Mouse (Mus musculus) cortical plate, adult 2 months (tissue): ENCODE results near the gene Adam15. TPM values are rescaled to one million over a fixed set of nuclear protein-coding genes. Genes with fewer than 3 reads are reported as not detected.

Source experiments
- H3K27ac ChIP-seq: fragments of 200-500 bp; 2 replicates; pipeline ENCODE4 v1.5.1; 2012; ENCODE audit warnings: low read length, control low read depth, inconsistent platforms; ENCODE audit not compliant: insufficient read depth
- H3K4me1 ChIP-seq: fragments of 200-500 bp; 2 replicates; pipeline ENCODE4 v1.6.1; 2011; ENCODE audit warnings: low read length; ENCODE audit not compliant: control insufficient read depth, insufficient read depth
- H3K4me3 ChIP-seq: fragments of 200-500 bp; 2 replicates; pipeline ENCODE4 v1.5.1; 2011; ENCODE audit warnings: mild to moderate bottlenecking, low read length, control low read depth; ENCODE audit not compliant: insufficient read depth
- CTCF ChIP-seq: fragments of 200-500 bp; IDR thresholded peaks from 2 replicates; pipeline ENCODE4 v1.5.1; 2011; ENCODE audit warnings: mild to moderate bottlenecking, control low read depth, low read length; ENCODE audit not compliant: insufficient read depth; ENCODE audit errors: extremely low read depth
- POLR2A ChIP-seq: fragments of 200-500 bp; IDR thresholded peaks from 2 replicates; pipeline ENCODE4 v1.6.1; 2011; ENCODE audit warnings: mild to moderate bottlenecking, low read length, control low read depth; ENCODE audit not compliant: insufficient read depth; ENCODE audit errors: extremely low read depth
- polyA plus RNA-seq: library from polyadenylated mRNA; depleted of rRNA; stranded (reverse); fragments of >200 nt; gene quantifications from 2 replicates; pipeline ENCODE4 v1.2.3, GENCODE M21; 2012

Adam15 gene
- polyA plus RNA-seq, 1 experiment, result 170 TPM

- Histone ChIP-seq H3K4me1 (no peaks in the 10 kb centered on the region), H3K4me3 (no peak overlapping the region), H3K27ac (no peak overlapping the region)
- TF ChIP-seq POLR2A (no peak), CTCF (no peak)
Observed at GRCm38 (mm10) chr3:89328623-89329022, 21.2 kb downstream of the Adam15 start.

DNA sequence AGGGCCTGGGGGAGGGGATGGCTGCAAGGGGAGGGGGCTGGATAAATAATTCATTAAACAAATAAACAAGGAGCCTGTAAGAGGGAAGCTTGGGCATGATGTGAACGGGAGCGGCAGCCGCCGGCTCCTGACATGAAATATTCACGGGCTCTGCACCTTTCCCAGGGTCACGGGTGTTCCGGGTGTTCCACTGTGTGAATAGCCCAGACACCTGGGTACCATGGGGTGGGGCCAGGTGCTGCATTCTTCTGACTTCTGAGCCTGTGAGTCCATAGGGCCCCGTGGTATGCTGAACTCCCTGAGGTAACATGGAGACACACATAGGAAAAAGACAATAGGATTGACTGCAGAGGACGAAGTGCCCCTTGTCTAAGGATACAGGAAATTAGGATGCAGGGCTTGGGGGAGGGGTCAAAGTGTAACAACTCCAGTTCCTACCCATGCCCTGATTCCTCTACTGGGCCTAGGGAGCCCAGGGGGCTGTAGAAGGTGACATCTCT is 22.4 kb downstream of the Adam15 start:
- H3K4me1 ChIP-seq, result no peaks in the 10 kb centered on the region
- H3K27ac ChIP-seq, result no peak overlapping the region
- TF ChIP-seq CTCF, result no peak
- no peak for TF ChIP-seq POLR2A
- no peak overlapping the region for H3K4me3 ChIP-seq

DNA sequence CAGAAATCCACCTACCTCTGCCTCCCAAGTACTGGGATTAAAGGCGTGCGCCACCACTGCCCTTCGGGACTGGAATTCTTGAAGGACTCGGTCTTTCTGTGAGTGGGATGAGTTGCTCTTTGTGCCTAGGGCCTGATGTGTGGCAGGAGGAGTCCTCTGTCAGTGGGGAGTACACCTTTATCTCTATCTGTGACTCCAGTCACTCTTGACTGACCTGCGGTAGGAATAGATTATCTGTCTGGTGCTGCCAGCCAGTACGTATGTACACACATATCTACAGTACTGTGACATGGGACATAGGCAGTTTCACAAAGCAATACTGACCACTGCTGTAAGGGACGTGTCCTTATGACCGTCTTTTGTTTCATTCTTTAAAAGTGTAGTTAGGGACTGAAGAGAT is 23.9 kb downstream of the Adam15 start:
- Histone ChIP-seq H3K27ac (no peak overlapping the region), H3K4me1 (no peaks in the 10 kb centered on the region), H3K4me3 (no peak overlapping the region)
- no peak for TF ChIP-seq CTCF
- no peak for TF ChIP-seq POLR2A

DNA sequence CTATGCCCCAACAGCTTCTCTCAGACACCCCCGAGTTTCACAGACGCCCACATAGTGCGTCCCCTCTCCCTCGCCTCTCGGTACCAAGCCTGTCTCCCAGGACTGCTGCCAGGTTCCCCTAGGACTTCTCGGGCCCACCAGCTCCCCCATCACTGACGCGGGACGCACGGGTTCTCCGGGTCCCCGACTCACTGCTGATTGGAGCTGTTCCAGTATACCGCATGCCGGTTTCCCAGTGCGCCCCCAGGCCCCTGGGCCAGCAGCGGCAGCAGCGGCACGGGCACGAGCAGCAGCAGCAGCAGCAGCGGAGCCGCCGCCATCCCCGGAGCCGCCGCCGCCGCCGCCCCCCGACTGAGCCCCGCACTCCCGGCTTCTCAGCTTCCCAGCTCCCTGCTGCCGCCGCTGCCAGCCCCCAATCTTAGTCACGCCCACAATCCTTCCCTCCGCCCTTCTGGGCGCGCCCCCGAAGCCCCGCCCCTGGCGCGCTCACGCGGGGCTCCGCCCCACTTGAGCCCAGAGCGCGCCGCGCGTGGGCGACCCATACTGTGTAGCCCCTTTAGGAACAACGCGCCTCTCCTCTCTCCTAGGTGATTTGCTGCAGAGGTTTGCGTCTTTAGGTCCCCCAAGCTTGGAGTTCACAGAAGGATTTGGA is 27.2 kb downstream of the Adam15 start, which contains the start of gene Efna3:
TSS of gene Efna3 (minus strand) at position 452 of the 652 bp plus-strand sequence.
- Histone ChIP-seq H3K4me3 (peak within 1 kb of the TSS; percentile 81), H3K27ac (peak within 1 kb of the TSS; percentile 48)
- TF ChIP-seq CTCF (no peak), POLR2A (peak; percentile 17; the same call in 1 of the 2 replicates)

GRCm38 (mm10) chr3:89322131-89322500 is 27.7 kb downstream of the Adam15 start:
- H3K4me3 ChIP-seq, result peak overlapping the region; percentile 81
- H3K27ac ChIP-seq, result peak overlapping the region; percentile 48
- TF ChIP-seq POLR2A, result no peak
- TF ChIP-seq CTCF, result no peak
- peaks cover 6% of the 10 kb centered on the region for H3K4me1 ChIP-seq

More for the DNA sequence above, 27.2 kb downstream of the Adam15 start, which contains the start of gene Efna3:
- H3K4me1 ChIP-seq, result peaks cover 4% of the 10 kb centered on the region; the same call in 1 of the 2 replicates

GRCm38 (mm10) chr3:89321183-89322130 is 28.3 kb downstream of the Adam15 start:
- Histone ChIP-seq H3K27ac (peak overlapping the region; percentile 91), H3K4me1 (peaks cover 6% of the 10 kb centered on the region), H3K4me3 (peak overlapping the region; percentile 81)
- TF ChIP-seq CTCF, result no peak
- no peak for TF ChIP-seq POLR2A

DNA sequence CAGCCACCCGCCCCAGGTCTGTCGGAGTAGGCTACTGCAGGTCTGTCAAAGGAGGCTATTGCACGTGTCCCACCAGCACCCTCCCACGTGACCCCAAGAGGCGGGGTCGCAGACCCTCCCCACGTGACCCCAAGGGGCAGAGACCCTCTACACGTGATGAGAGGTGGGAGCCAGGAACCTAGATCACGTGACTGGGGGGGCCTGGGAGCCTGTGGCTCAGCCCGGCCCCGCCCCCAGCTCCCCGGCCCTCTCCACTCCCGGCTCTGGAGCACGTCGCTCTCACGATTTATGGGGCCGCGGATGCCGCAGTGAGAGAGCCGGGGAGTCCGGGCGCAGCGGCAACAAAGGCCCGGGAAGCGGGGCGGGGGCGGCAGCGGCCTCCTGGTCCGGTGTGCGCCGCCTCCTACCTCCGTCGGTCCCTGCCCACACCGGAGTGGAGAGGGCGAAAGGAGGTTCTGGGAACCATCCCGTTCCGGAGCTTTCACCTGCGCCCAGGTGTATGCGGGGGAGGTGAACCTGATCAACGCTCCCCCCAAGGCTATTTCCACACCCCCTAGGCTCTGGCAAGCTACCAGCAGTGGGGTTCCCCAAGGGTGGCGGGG is 29.1 kb downstream of the Adam15 start:
- no peak for TF ChIP-seq POLR2A
- TF ChIP-seq CTCF, result no peak
- Histone ChIP-seq H3K27ac (peak overlapping the region; percentile 91), H3K4me1 (peaks cover 6% of the 10 kb centered on the region), H3K4me3 (peak overlapping the region; percentile 81)

- peak overlapping the region; percentile 13; the same call in 1 of the 2 replicates for H3K27ac ChIP-seq
- TF ChIP-seq CTCF (no peak), POLR2A (no peak)
- peak overlapping the region; percentile 81 for H3K4me3 ChIP-seq
- H3K4me1 ChIP-seq, result peaks cover 8% of the 10 kb centered on the region
Observed at GRCm38 (mm10) chr3:89319591-89320350, 30.0 kb downstream of the Adam15 start.
